Mouse (Mus musculus): Measurements from ENCODE around the gene Cdc20b. TPM values are rescaled to one million over a fixed set of nuclear protein-coding genes. Genes with fewer than 3 reads are reported as not detected.
A peak's percentile ranks its signal among the peaks of the same experiment; 100 is the strongest.

Cdc20b gene
- polyA plus RNA-seq, 1 experiment from 2014 or later: 0.12 TPM

GRCm38 (mm10) chr13:113035852-113036251, 941 bp downstream of the Cdc20b start:
- Histone ChIP-seq H3K4me3 (ENCODE audit: low read depth, low read length) (no peak overlapping the region), H3K4me1 (ENCODE audit: control insufficient read depth, insufficient read depth, low read length) (peaks cover 6% of the 10 kb centered on the region; the same call in 1 of the 2 replicates), H3K9me3 (ENCODE audit: control insufficient read depth, low read length) (no peaks in the 10 kb centered on the region), H3K4me2 (ENCODE audit: low read depth, low read length) (peak overlapping the region; percentile 98), H3K27me3 (ENCODE audit: control insufficient read depth, insufficient read depth, low read length) (peaks cover 16% of the 10 kb centered on the region), H3K36me3 (ENCODE audit: control insufficient read depth, insufficient read depth, low read length) (no peaks in the 10 kb centered on the region), H3K27ac (ENCODE audit: low read depth, low read length) (no peak overlapping the region), H3K9ac (replicated peaks; ENCODE audit: low read depth, low read length) (no peak overlapping the region)
- WGBS: 1% methylated on average over 4 of the region's 4 CpGs
- peak; percentile 87 for ATAC-seq (ENCODE audit: low read depth)

DNA sequence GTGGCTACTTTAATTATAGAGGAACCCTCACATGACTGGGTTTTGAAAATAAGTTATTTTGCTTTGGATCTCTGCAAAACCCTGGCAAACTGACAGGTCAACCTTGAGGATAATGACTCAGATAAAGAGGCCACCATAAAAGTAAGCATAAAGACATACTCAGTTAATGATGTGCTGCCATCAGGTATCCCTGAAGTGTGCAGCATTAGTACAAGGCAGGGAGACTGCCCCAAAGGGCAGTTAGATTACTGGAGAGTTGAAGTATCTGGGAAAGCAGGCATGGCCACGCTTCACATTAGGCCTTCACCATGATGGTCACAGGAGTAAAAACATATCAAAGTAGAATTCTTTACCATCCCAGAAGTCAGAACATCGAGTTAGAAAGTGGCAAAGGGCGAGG, 10.0 kb downstream of the Cdc20b start:
- Histone ChIP-seq H3K9me3 (ENCODE audit: control insufficient read depth, low read length) (no peaks in the 10 kb centered on the region), H3K4me3 (ENCODE audit: low read depth, low read length) (no peak overlapping the region; the same call in 1 of the 2 replicates), H3K36me3 (ENCODE audit: control insufficient read depth, insufficient read depth, low read length) (no peaks in the 10 kb centered on the region), H3K27me3 (ENCODE audit: control insufficient read depth, insufficient read depth, low read length) (no peaks in the 10 kb centered on the region), H3K9ac (replicated peaks; ENCODE audit: low read depth, low read length) (no peak overlapping the region), H3K27ac (ENCODE audit: low read depth, low read length) (no peak overlapping the region), H3K4me1 (ENCODE audit: control insufficient read depth, insufficient read depth, low read length) (no peaks in the 10 kb centered on the region), H3K4me2 (ENCODE audit: low read depth, low read length) (peak overlapping the region; percentile 47; the same call in 1 of the 2 replicates)
- ATAC-seq (ENCODE audit: low read depth): no peak
- 77% methylated on average over 3 of the region's 3 CpGs for WGBS

GRCm38 (mm10) chr13:113045458-113046110, 10.7 kb downstream of the Cdc20b start:
- H3K27ac ChIP-seq (ENCODE audit: low read depth, low read length): no peak overlapping the region
- peak overlapping the region; percentile 31 for H3K4me3 ChIP-seq (ENCODE audit: low read depth, low read length)
- 22% methylated on average over 18 of the region's 18 CpGs for WGBS
- no peaks in the 10 kb centered on the region for H3K9me3 ChIP-seq (ENCODE audit: control insufficient read depth, low read length)
- no peaks in the 10 kb centered on the region for H3K4me1 ChIP-seq (ENCODE audit: control insufficient read depth, insufficient read depth, low read length)
- H3K36me3 ChIP-seq (ENCODE audit: control insufficient read depth, insufficient read depth, low read length): no peaks in the 10 kb centered on the region
- peak overlapping the region; percentile 47 for H3K4me2 ChIP-seq (ENCODE audit: low read depth, low read length)
- no peak for ATAC-seq (ENCODE audit: low read depth)
- no peaks in the 10 kb centered on the region for H3K27me3 ChIP-seq (ENCODE audit: control insufficient read depth, insufficient read depth, low read length)
- H3K9ac ChIP-seq (replicated peaks; ENCODE audit: low read depth, low read length): no peak overlapping the region; the same call in 1 of the 2 replicates

GRCm38 (mm10) chr13:113046211-113046883, 11.4 kb downstream of the Cdc20b start, which contains the start of gene Gpx8:
Gpx8 (minus strand) TSS chr13:113046410.
- no peak within 1 kb of the TSS; the same call in 1 of the 2 replicates for H3K9ac ChIP-seq (replicated peaks; ENCODE audit: low read depth, low read length)
- 6% methylated on average over 21 of the region's 21 CpGs for WGBS

GRCm38 (mm10) chr13:113047018-113047417, 12.1 kb downstream of the Cdc20b start:
- peak; percentile 49; the same call in 1 of the 2 replicates for ATAC-seq (ENCODE audit: low read depth)
- Histone ChIP-seq H3K36me3 (ENCODE audit: control insufficient read depth, insufficient read depth, low read length) (no peaks in the 10 kb centered on the region), H3K4me3 (ENCODE audit: low read depth, low read length) (no peak overlapping the region), H3K4me2 (ENCODE audit: low read depth, low read length) (no peak overlapping the region), H3K4me1 (ENCODE audit: control insufficient read depth, insufficient read depth, low read length) (no peaks in the 10 kb centered on the region), H3K9ac (replicated peaks; ENCODE audit: low read depth, low read length) (no peak overlapping the region), H3K27ac (ENCODE audit: low read depth, low read length) (no peak overlapping the region), H3K27me3 (ENCODE audit: control insufficient read depth, insufficient read depth, low read length) (no peaks in the 10 kb centered on the region), H3K9me3 (ENCODE audit: control insufficient read depth, low read length) (no peaks in the 10 kb centered on the region)

More at GRCm38 (mm10) chr13:113046211-113046883, 11.4 kb downstream of the Cdc20b start, which contains the start of gene Gpx8:
- no peaks in the 10 kb centered on the region for H3K9me3 ChIP-seq (ENCODE audit: control insufficient read depth, low read length)
- H3K27ac ChIP-seq (ENCODE audit: low read depth, low read length): no peak within 1 kb of the TSS
- no peaks in the 10 kb centered on the region for H3K4me1 ChIP-seq (ENCODE audit: control insufficient read depth, insufficient read depth, low read length)
- H3K4me2 ChIP-seq (ENCODE audit: low read depth, low read length): peak within 1 kb of the TSS; percentile 47
- H3K27me3 ChIP-seq (ENCODE audit: control insufficient read depth, insufficient read depth, low read length): no peaks in the 10 kb centered on the region
- H3K36me3 ChIP-seq (ENCODE audit: control insufficient read depth, insufficient read depth, low read length): no peaks in the 10 kb centered on the region
- ATAC-seq (ENCODE audit: low read depth): peak; percentile 87
- H3K4me3 ChIP-seq (ENCODE audit: low read depth, low read length): peak within 1 kb of the TSS; percentile 31

DNA sequence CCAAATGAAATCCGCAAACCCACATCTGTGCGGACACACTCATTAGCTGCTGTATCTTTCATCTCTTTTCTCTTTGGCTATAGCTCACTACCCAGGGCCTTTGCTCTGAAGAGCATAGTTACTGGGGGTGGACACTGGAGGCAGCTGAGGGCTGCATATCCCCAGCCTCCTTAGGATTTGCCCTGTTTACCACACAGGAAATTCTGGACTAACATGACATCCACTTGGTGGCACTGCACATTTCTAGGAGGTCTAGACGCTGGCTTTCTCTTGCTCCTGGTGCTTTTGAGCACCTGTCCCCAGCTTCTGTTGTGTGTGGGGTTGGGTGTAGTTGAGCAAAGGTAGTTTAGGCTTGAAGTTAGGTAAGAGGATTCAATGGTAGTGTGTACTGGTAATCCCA, 12.7 kb downstream of the Cdc20b start:
- Histone ChIP-seq H3K9me3 (ENCODE audit: control insufficient read depth, low read length) (no peaks in the 10 kb centered on the region), H3K4me1 (ENCODE audit: control insufficient read depth, insufficient read depth, low read length) (no peaks in the 10 kb centered on the region), H3K27ac (ENCODE audit: low read depth, low read length) (no peak overlapping the region), H3K4me3 (ENCODE audit: low read depth, low read length) (no peak overlapping the region), H3K4me2 (ENCODE audit: low read depth, low read length) (no peak overlapping the region), H3K27me3 (ENCODE audit: control insufficient read depth, insufficient read depth, low read length) (no peaks in the 10 kb centered on the region), H3K36me3 (ENCODE audit: control insufficient read depth, insufficient read depth, low read length) (no peaks in the 10 kb centered on the region), H3K9ac (replicated peaks; ENCODE audit: low read depth, low read length) (no peak overlapping the region)
- WGBS: 77% methylated on average over 3 of the region's 3 CpGs
- ATAC-seq (ENCODE audit: low read depth): no peak

- no peak overlapping the region for H3K4me2 ChIP-seq (ENCODE audit: low read depth, low read length)
- no peaks in the 10 kb centered on the region for H3K9me3 ChIP-seq (ENCODE audit: control insufficient read depth, low read length)
- no peaks in the 10 kb centered on the region for H3K4me1 ChIP-seq (ENCODE audit: control insufficient read depth, insufficient read depth, low read length)
- no peaks in the 10 kb centered on the region for H3K27me3 ChIP-seq (ENCODE audit: control insufficient read depth, insufficient read depth, low read length)
- no peak overlapping the region for H3K27ac ChIP-seq (ENCODE audit: low read depth, low read length)
- H3K9ac ChIP-seq (replicated peaks; ENCODE audit: low read depth, low read length): no peak overlapping the region
- no peak for ATAC-seq (ENCODE audit: low read depth)
- H3K36me3 ChIP-seq (ENCODE audit: control insufficient read depth, insufficient read depth, low read length): no peaks in the 10 kb centered on the region
- H3K4me3 ChIP-seq (ENCODE audit: low read depth, low read length): no peak overlapping the region
- WGBS: 95% methylated on average over 8 of the region's 8 CpGs
These were observed 19.3 kb downstream of the Cdc20b start for GRCm38 (mm10) chr13:113054230-113054629.

DNA sequence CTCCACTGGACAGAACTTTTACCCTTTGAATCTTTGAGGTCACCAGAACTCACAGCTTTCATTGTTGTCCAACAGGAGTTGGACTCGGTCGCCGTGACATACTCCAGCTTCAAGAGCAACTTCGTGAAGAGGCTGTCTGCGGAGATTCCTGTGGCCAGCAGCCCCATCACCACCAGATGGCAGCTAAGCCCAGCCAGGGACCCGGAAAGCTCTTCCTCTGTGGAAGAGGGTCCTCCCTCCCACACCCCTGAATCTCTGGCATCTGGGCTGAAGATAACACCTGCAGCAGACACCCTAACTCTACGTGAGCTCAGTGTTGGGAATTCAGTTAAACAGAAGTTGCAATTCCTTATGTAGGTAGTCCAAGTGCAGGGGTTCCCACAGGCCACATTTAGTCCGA, 20.9 kb downstream of the Cdc20b start:
- Histone ChIP-seq H3K27me3 (ENCODE audit: control insufficient read depth, insufficient read depth, low read length) (no peaks in the 10 kb centered on the region), H3K9ac (replicated peaks; ENCODE audit: low read depth, low read length) (no peak overlapping the region), H3K27ac (ENCODE audit: low read depth, low read length) (no peak overlapping the region), H3K4me3 (ENCODE audit: low read depth, low read length) (no peak overlapping the region), H3K4me2 (ENCODE audit: low read depth, low read length) (no peak overlapping the region), H3K4me1 (ENCODE audit: control insufficient read depth, insufficient read depth, low read length) (no peaks in the 10 kb centered on the region), H3K36me3 (ENCODE audit: control insufficient read depth, insufficient read depth, low read length) (no peaks in the 10 kb centered on the region), H3K9me3 (ENCODE audit: control insufficient read depth, low read length) (no peaks in the 10 kb centered on the region)
- WGBS: 51% methylated on average over 8 of the region's 8 CpGs
- no peak for ATAC-seq (ENCODE audit: low read depth)

DNA sequence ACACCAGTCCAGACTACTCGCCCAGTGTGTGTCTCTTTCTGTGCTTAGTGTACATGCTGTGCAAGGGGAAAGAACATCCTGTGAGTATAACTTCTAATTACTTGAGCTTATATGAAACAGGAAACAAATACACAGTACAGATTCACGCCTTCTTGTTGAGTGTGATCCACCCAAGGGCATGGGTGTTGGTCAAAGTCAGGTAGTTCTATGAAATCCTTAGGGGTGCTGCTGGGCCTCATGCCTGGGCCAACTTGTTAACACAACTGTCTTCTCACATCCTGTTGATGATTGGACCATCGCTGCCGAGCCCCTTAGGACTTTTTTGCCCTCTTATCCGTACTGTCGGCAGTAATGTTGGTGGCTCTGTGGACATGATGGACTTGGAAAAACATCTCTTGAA, 26.8 kb downstream of the Cdc20b start:
- H3K4me2 ChIP-seq (ENCODE audit: low read depth, low read length): no peak overlapping the region
- no peaks in the 10 kb centered on the region for H3K36me3 ChIP-seq (ENCODE audit: control insufficient read depth, insufficient read depth, low read length)
- no peaks in the 10 kb centered on the region for H3K4me1 ChIP-seq (ENCODE audit: control insufficient read depth, insufficient read depth, low read length)
- no peak overlapping the region for H3K27ac ChIP-seq (ENCODE audit: low read depth, low read length)
- no peak overlapping the region for H3K9ac ChIP-seq (replicated peaks; ENCODE audit: low read depth, low read length)
- no peaks in the 10 kb centered on the region for H3K9me3 ChIP-seq (ENCODE audit: control insufficient read depth, low read length)
- WGBS: 96% methylated on average over 6 of the region's 6 CpGs
- ATAC-seq (ENCODE audit: low read depth): no peak
- no peak overlapping the region for H3K4me3 ChIP-seq (ENCODE audit: low read depth, low read length)
- no peaks in the 10 kb centered on the region for H3K27me3 ChIP-seq (ENCODE audit: control insufficient read depth, insufficient read depth, low read length)
